Mouse (Mus musculus) C2C12 (cell line): Measurements from ENCODE around the gene Hectd4.

Source experiments
- CEBPB ChIP-seq: IDR thresholded peaks from one replicate; pipeline ENCODE4 v1.6.1; 2011; ENCODE audit warnings: low read depth, mild to moderate bottlenecking, control low read depth, moderate library complexity
- CTCF ChIP-seq: IDR thresholded peaks from one replicate; pipeline ENCODE4 v1.5.1; 2011; ENCODE audit not compliant: control insufficient read depth, insufficient read depth, insufficient read length
- FOSL1 ChIP-seq: IDR thresholded peaks from one replicate; pipeline ENCODE4 v1.8.0; 2011; ENCODE audit warnings: mild to moderate bottlenecking, low read length; ENCODE audit not compliant: poor library complexity, insufficient read depth, severe bottlenecking
- MYOG ChIP-seq: IDR thresholded peaks from one replicate; pipeline ENCODE4 v1.6.1; 2011; ENCODE audit not compliant: control insufficient read depth, insufficient read length; ENCODE audit errors: extremely low read depth
- USF1 ChIP-seq: IDR thresholded peaks from one replicate; pipeline ENCODE4 v1.6.1; 2011; ENCODE audit warnings: low read depth, mild to moderate bottlenecking, control low read depth, moderate library complexity

DNA sequence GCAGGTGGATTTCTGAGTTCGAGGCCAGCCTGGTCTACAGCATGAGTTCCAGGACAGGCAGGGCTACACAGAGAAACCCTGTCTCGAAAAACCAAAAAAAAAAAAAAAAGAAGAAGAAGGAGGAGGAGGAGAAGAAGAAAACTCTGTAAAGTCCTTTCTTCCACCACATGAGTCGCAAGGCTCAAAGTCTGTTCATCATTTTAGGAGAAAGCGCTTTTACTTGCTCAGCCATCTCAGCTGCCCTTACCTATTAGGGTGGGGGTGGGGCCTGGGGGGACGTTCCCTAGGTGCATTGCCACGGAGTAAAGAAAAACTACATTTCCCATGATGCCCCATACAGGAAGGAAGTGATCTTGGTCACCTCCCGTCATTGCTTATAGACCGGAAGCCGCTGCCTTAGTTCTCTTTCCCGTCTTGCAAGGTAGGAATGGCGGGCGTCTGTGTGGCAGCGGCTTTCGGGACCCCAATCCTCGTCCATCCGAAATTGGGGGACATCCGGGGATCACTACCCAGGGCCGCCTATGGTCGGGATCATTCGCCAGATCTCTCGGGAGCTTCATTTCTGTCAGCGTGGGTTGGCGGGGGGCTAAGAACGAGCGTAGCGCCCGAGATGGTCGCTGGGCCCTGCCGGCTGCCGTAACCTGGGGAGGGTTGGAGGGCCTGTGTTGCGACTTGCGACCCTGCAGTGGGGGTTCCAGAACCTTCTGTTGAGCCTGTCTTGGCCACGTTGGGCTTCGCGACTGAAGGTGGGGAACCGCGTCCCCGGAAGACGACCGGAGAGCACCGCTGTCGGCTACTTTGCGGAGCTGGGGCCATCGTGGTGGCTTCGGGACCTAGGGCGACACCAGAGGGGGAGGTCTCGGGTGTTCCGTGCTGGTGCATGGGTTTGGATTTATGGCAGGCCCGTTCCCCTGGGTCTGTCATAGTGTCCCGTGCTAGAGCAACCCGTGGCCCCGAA, 15.6 kb upstream of the Hectd4 start, which contains the start of gene Rpl6:
- TF ChIP-seq CTCF (no peak), MYOG (no peak), CEBPB (no peak), USF1 (no peak), FOSL1 (no peak)
